Mouse (Mus musculus) brain, adult 10 weeks (tissue): ENCODE data around the gene Gm17720. TPM values are rescaled to one million over a fixed set of nuclear protein-coding genes. Genes with fewer than 3 reads are reported as not detected.

Source experiments
- polyA plus RNA-seq: library from polyadenylated mRNA; stranded (reverse); fragments of 350-450 nt; fragmentation: Illumina TruSeq; extraction: RNeasy Lipid Tissue Mini Kit (QIAGEN cat#74804); gene quantifications from one replicate; pipeline ENCODE4 v1.2.3, GENCODE M21; 2015; ENCODE audit warnings: low read depth, low replicate concordance

Gene Gm17720
- not detected for polyA plus RNA-seq

DNA sequence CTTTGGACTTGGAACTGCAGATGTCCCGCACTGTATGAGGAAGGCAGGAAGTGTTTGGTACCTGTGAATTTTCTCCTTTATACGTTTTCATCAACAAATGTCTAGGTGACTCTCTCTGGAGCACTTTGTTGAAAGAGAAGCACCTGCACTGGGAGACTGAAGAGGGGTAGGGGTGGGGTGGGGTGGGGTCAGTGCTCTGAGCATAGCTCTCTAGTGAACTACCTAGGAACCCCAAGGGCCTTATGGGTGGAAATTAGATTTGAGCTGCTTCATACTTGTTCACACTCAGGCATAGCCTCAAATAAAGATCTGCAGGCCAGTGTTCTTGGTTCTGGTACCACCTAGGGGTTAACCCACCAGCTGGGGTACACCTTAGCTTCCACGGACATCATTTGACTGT, at the start of gene Gm17720:
Gm17720 (minus strand) TSS at position 101 of the 400 bp plus-strand sequence.

GRCm38 (mm10) chr8:110100907-110101306, 1.6 kb downstream of the Gm17720 start, which contains the start of gene Gm21964:
TSS of gene Gm21964 (plus strand) at chr8:110101207.

GRCm38 (mm10) chr8:110079282-110080221, 23.0 kb downstream of the Gm17720 start, which contains the start of gene Zfp612:
TSS of gene Zfp612 (plus strand) at chr8:110079746.

DNA sequence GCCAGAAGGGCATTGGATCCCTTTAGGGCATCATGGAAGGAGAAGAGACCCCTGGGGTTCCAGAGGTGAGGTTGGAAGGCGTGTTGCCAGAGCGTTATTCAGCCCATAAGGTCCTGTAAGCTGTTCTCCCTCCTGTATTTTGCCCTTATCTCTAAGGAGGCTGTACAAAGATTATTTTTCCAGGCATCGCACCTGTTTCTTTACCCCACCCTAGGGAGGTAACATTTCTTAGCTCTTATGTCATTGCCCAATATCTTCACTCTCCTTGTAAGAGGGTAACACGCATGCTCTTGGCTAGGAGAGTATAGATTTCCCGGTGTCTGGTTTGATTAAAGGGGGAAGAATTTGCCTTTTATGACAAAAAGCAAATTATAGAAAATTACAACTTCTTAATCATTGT, 62.9 kb downstream of the Gm17720 start, which contains the start of gene Chst4:
Chst4 (minus strand) TSS at position 82 of the 400 bp plus-strand sequence.

Other genes starting within 250 kb of the Gm17720 start
- gene Phlpp2, start 234.2 kb downstream of the Gm17720 start, polyA plus RNA-seq: 18.4 TPM
- 0.55 TPM for gene Marveld3, start 140.6 kb downstream of the Gm17720 start, polyA plus RNA-seq
- gene Tat, start 112.3 kb downstream of the Gm17720 start, polyA plus RNA-seq: 0.30 TPM
- gene Chst4, start 63.0 kb downstream of the Gm17720 start, polyA plus RNA-seq: not detected
- gene Zfp612, start 23.0 kb downstream of the Gm17720 start, polyA plus RNA-seq: 28.6 TPM
- gene Gm21964, start 1.5 kb downstream of the Gm17720 start, polyA plus RNA-seq: not detected
- gene Calb2, start 65.5 kb upstream of the Gm17720 start, polyA plus RNA-seq: 74.2 TPM
- gene Cmtr2, start 112.9 kb upstream of the Gm17720 start, polyA plus RNA-seq: 6.0 TPM
- 0.48 TPM for gene Hydin, start 164.2 kb upstream of the Gm17720 start, polyA plus RNA-seq